Mouse (Mus musculus): Measurements from ENCODE around the gene Ccdc160. TPM values are rescaled to one million over a fixed set of nuclear protein-coding genes. Genes with fewer than 3 reads are reported as not detected.

Ccdc160 gene
- polyA plus RNA-seq, 1 experiment from 2014 or later, result 0.08 TPM

DNA sequence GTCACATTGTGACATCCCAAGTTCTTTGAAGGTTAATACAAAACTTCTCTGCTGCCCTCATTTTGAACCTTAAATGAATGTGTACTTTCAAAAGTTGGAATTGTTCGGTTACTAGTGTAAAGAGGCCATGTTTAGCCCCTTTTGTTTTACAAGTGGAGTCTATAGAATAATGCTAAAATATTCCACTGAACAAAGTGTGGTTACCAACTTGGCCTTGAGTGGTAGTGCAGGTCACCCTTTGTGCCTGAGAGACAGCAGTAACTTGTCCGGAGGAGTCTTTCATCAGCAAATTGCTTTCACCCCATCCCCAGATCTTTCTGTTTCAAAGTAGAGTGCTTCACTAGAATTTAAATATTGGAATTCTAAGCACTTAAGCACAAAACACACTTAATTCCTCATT lies 31.8 kb upstream of the Ccdc160 start:
- Histone ChIP-seq H3K9me3 (replicated peaks; ENCODE audit: control insufficient read depth, low read length) (no peaks in the 10 kb centered on the region), H3K4me2 (ENCODE audit: low read depth, low read length) (no peak overlapping the region), H3K36me3 (ENCODE audit: control insufficient read depth, insufficient read depth) (no peaks in the 10 kb centered on the region), H3K4me1 (ENCODE audit: control insufficient read depth, low read depth, low read length) (no peaks in the 10 kb centered on the region), H3K9ac (ENCODE audit: low read depth, low read length) (no peak overlapping the region), H3K4me3 (ENCODE audit: low read depth, low read length) (no peak overlapping the region), H3K27me3 (ENCODE audit: control insufficient read depth, insufficient read depth, low read depth, low read length) (no peaks in the 10 kb centered on the region), H3K27ac (ENCODE audit: low read length) (no peak overlapping the region)
- WGBS (ENCODE audit: insufficient replicate concordance), result 72% methylated on average over 2 of the region's 2 CpGs
- no peak for ATAC-seq (ENCODE audit: low read depth)

GRCm38 (mm10) chrX:52760191-52760945 lies 30.6 kb upstream of the Ccdc160 start:
- no peaks in the 10 kb centered on the region for H3K4me1 ChIP-seq (ENCODE audit: control insufficient read depth, low read depth, low read length)
- no peaks in the 10 kb centered on the region for H3K27me3 ChIP-seq (ENCODE audit: control insufficient read depth, insufficient read depth, low read depth, low read length)
- no peak overlapping the region for H3K27ac ChIP-seq (ENCODE audit: low read length)
- no peaks in the 10 kb centered on the region for H3K9me3 ChIP-seq (replicated peaks; ENCODE audit: control insufficient read depth, low read length)
- no peak overlapping the region for H3K4me2 ChIP-seq (ENCODE audit: low read depth, low read length)
- no peak overlapping the region for H3K4me3 ChIP-seq (ENCODE audit: low read depth, low read length)
- 35% methylated on average over 4 of the region's 4 CpGs for WGBS (ENCODE audit: insufficient replicate concordance)
- ATAC-seq (ENCODE audit: low read depth), result no peak
- H3K9ac ChIP-seq (ENCODE audit: low read depth, low read length), result no peak overlapping the region
- no peaks in the 10 kb centered on the region for H3K36me3 ChIP-seq (ENCODE audit: control insufficient read depth, insufficient read depth)

GRCm38 (mm10) chrX:52762221-52762620 lies 28.8 kb upstream of the Ccdc160 start:
- 45% methylated on average over 4 of the region's 4 CpGs for WGBS (ENCODE audit: insufficient replicate concordance)
- ATAC-seq (ENCODE audit: low read depth), result no peak
- Histone ChIP-seq H3K4me3 (ENCODE audit: low read depth, low read length) (no peak overlapping the region), H3K36me3 (ENCODE audit: control insufficient read depth, insufficient read depth) (no peaks in the 10 kb centered on the region), H3K9me3 (replicated peaks; ENCODE audit: control insufficient read depth, low read length) (no peaks in the 10 kb centered on the region), H3K4me2 (ENCODE audit: low read depth, low read length) (no peak overlapping the region), H3K9ac (ENCODE audit: low read depth, low read length) (no peak overlapping the region), H3K27me3 (ENCODE audit: control insufficient read depth, insufficient read depth, low read depth, low read length) (no peaks in the 10 kb centered on the region), H3K27ac (ENCODE audit: low read length) (no peak overlapping the region), H3K4me1 (ENCODE audit: control insufficient read depth, low read depth, low read length) (no peaks in the 10 kb centered on the region)

DNA sequence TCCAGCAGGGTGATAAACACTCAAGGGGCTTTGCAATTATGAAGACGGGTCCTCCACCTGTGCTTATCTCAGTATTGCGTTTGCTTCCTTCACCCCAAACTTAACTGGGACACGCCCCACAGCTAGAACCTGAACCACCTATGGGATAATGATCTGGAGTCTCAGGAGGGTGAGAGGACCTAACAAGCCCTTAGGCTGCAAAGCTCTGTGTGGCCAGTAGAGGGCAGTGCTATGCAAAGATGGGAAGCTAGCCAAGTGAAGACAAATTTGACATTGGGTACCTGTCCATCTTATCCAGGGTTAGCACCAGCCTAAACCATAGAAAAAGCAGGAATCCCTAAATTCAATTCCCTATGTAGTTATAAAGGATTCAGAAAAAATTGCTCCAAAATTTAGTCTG lies 15.0 kb upstream of the Ccdc160 start:
- Histone ChIP-seq H3K4me1 (ENCODE audit: control insufficient read depth, low read depth, low read length) (no peaks in the 10 kb centered on the region), H3K9ac (ENCODE audit: low read depth, low read length) (no peak overlapping the region), H3K4me3 (ENCODE audit: low read depth, low read length) (no peak overlapping the region), H3K36me3 (ENCODE audit: control insufficient read depth, insufficient read depth) (no peaks in the 10 kb centered on the region), H3K27me3 (ENCODE audit: control insufficient read depth, insufficient read depth, low read depth, low read length) (no peaks in the 10 kb centered on the region), H3K4me2 (ENCODE audit: low read depth, low read length) (no peak overlapping the region), H3K9me3 (replicated peaks; ENCODE audit: control insufficient read depth, low read length) (no peaks in the 10 kb centered on the region), H3K27ac (ENCODE audit: low read length) (no peak overlapping the region)
- no peak for ATAC-seq (ENCODE audit: low read depth)
- WGBS (ENCODE audit: insufficient replicate concordance), result 17% methylated on average over 3 of the region's 3 CpGs

DNA sequence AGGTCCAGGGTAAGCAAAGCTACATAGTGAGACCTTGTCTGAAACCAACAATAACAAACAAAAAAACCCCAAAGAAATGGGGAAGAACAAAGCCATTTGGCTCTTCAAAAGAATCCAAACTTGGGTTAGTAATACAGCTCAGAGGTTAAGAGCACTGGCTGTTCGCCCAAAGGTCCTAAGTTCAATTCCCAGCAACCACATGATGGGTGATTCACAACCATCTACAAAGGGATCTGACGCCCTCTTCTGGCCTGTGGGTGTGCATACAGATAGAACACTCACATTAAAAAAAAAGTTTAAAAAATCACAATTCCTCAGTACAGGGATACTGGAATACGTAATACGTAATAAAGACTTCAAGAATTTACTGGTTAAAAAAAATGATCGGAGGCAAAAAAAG lies 13.3 kb upstream of the Ccdc160 start:
- H3K27me3 ChIP-seq (ENCODE audit: control insufficient read depth, insufficient read depth, low read depth, low read length), result no peaks in the 10 kb centered on the region
- 61% methylated on average over 5 of the region's 5 CpGs for WGBS (ENCODE audit: insufficient replicate concordance)
- ATAC-seq (ENCODE audit: low read depth), result no peak
- no peak overlapping the region for H3K4me2 ChIP-seq (ENCODE audit: low read depth, low read length)
- no peak overlapping the region for H3K4me3 ChIP-seq (ENCODE audit: low read depth, low read length)
- H3K4me1 ChIP-seq (ENCODE audit: control insufficient read depth, low read depth, low read length), result no peaks in the 10 kb centered on the region
- no peak overlapping the region for H3K27ac ChIP-seq (ENCODE audit: low read length)
- H3K36me3 ChIP-seq (ENCODE audit: control insufficient read depth, insufficient read depth), result no peaks in the 10 kb centered on the region
- H3K9me3 ChIP-seq (replicated peaks; ENCODE audit: control insufficient read depth, low read length), result no peaks in the 10 kb centered on the region
- H3K9ac ChIP-seq (ENCODE audit: low read depth, low read length), result no peak overlapping the region

DNA sequence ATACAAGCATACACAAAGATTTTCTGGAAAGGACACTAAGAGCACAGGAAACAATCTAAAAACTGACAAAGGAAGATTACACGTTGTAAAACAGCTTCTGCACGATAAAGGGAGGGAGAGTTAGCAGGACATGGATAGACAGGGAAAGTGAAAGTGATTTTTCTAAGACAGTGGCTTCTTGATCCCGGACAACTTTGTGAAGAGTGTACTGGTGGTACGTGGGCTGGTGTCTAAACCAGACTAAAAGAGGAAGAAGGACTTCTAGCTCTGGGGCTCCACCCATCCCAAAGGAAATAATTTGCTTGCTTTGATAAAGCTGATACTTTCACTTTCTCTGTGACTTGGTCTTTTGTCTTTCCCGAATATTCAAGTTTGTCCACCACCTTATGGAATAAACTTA lies 7.1 kb upstream of the Ccdc160 start:
- Histone ChIP-seq H3K36me3 (ENCODE audit: control insufficient read depth, insufficient read depth) (no peaks in the 10 kb centered on the region), H3K9me3 (replicated peaks; ENCODE audit: control insufficient read depth, low read length) (no peaks in the 10 kb centered on the region), H3K27ac (ENCODE audit: low read length) (no peak overlapping the region), H3K4me2 (ENCODE audit: low read depth, low read length) (no peak overlapping the region), H3K9ac (ENCODE audit: low read depth, low read length) (no peak overlapping the region), H3K4me1 (ENCODE audit: control insufficient read depth, low read depth, low read length) (no peaks in the 10 kb centered on the region), H3K4me3 (ENCODE audit: low read depth, low read length) (0 out of 2 replicates have a peak overlapping the region, but pooled peaks have one; percentile 3), H3K27me3 (ENCODE audit: control insufficient read depth, insufficient read depth, low read depth, low read length) (no peaks in the 10 kb centered on the region)
- 28% methylated on average over 5 of the region's 5 CpGs for WGBS (ENCODE audit: insufficient replicate concordance)
- ATAC-seq (ENCODE audit: low read depth), result no peak

GRCm38 (mm10) chrX:52791944-52792719 lies 1.1 kb downstream of the Ccdc160 start:
- H3K27me3 ChIP-seq (ENCODE audit: control insufficient read depth, insufficient read depth, low read depth, low read length), result no peaks in the 10 kb centered on the region
- ATAC-seq (ENCODE audit: low read depth), result no peak
- no peaks in the 10 kb centered on the region for H3K9me3 ChIP-seq (replicated peaks; ENCODE audit: control insufficient read depth, low read length)
- 32% methylated on average over 10 of the region's 10 CpGs for WGBS (ENCODE audit: insufficient replicate concordance)
- H3K4me3 ChIP-seq (ENCODE audit: low read depth, low read length), result no peak overlapping the region
- H3K4me2 ChIP-seq (ENCODE audit: low read depth, low read length), result no peak overlapping the region
- no peak overlapping the region for H3K27ac ChIP-seq (ENCODE audit: low read length)
- no peak overlapping the region for H3K9ac ChIP-seq (ENCODE audit: low read depth, low read length)
- no peaks in the 10 kb centered on the region for H3K36me3 ChIP-seq (ENCODE audit: control insufficient read depth, insufficient read depth)
- no peaks in the 10 kb centered on the region for H3K4me1 ChIP-seq (ENCODE audit: control insufficient read depth, low read depth, low read length)

DNA sequence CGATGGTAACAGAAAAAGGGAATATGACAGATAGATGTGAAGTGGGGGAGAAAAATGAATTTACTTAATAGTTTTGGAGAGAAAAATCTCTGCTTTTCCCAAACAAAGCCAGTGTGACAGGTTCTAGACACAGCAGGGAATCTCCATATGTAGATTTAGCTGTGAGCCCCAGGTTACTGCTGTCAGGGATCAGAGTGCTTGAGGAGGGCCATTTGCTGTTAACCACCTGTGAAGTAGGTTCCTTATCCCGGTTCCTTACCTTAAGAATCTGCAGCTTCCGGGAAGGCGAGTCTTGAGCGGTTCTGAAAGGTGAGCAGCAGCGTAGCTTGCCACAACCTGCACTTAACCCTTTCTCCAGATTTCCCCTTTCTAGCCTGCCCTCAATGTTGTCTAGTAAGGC lies 1.9 kb downstream of the Ccdc160 start:
- H3K27ac ChIP-seq (ENCODE audit: low read length), result no peak overlapping the region
- H3K4me1 ChIP-seq (ENCODE audit: control insufficient read depth, low read depth, low read length), result no peaks in the 10 kb centered on the region
- no peak overlapping the region for H3K9ac ChIP-seq (ENCODE audit: low read depth, low read length)
- no peak for ATAC-seq (ENCODE audit: low read depth)
- H3K9me3 ChIP-seq (replicated peaks; ENCODE audit: control insufficient read depth, low read length), result no peaks in the 10 kb centered on the region
- no peaks in the 10 kb centered on the region for H3K27me3 ChIP-seq (ENCODE audit: control insufficient read depth, insufficient read depth, low read depth, low read length)
- WGBS (ENCODE audit: insufficient replicate concordance), result 41% methylated on average over 6 of the region's 6 CpGs
- no peak overlapping the region for H3K4me2 ChIP-seq (ENCODE audit: low read depth, low read length)
- H3K36me3 ChIP-seq (ENCODE audit: control insufficient read depth, insufficient read depth), result no peaks in the 10 kb centered on the region
- H3K4me3 ChIP-seq (ENCODE audit: low read depth, low read length), result no peak overlapping the region

GRCm38 (mm10) chrX:52795816-52796215 lies 4.8 kb downstream of the Ccdc160 start:
- Histone ChIP-seq H3K27ac (ENCODE audit: low read length) (no peak overlapping the region), H3K4me2 (ENCODE audit: low read depth, low read length) (no peak overlapping the region), H3K9me3 (replicated peaks; ENCODE audit: control insufficient read depth, low read length) (no peaks in the 10 kb centered on the region), H3K9ac (ENCODE audit: low read depth, low read length) (no peak overlapping the region), H3K27me3 (ENCODE audit: control insufficient read depth, insufficient read depth, low read depth, low read length) (no peaks in the 10 kb centered on the region), H3K36me3 (ENCODE audit: control insufficient read depth, insufficient read depth) (no peaks in the 10 kb centered on the region), H3K4me1 (ENCODE audit: control insufficient read depth, low read depth, low read length) (no peaks in the 10 kb centered on the region), H3K4me3 (ENCODE audit: low read depth, low read length) (no peak overlapping the region)
- 30% methylated on average over 8 of the region's 8 CpGs for WGBS (ENCODE audit: insufficient replicate concordance)
- ATAC-seq (ENCODE audit: low read depth), result no peak

Measured in liver, embryonic 16.5 days (tissue).